Mouse (Mus musculus) E14TG2a.4 (cell line): ENCODE results near the gene Megf11.

Source experiments
- CTCF ChIP-seq: conservative IDR thresholded peaks from 2 replicates; pipeline ENCODE4 v1.5.1; 2014; ENCODE audit warnings: low read length
- NANOG ChIP-seq: IDR thresholded peaks from 2 replicates; pipeline ENCODE4 v1.6.1; 2014; ENCODE audit warnings: borderline replicate concordance, low read length, mixed read lengths

GRCm38 (mm10) chr9:64591436-64591835 lies 206.0 kb downstream of the Megf11 start:
- TF ChIP-seq CTCF (no peak), NANOG (no peak)
